8 mouse cellular contexts compared by ENCODE assay signal in the genomic region with DNA sequence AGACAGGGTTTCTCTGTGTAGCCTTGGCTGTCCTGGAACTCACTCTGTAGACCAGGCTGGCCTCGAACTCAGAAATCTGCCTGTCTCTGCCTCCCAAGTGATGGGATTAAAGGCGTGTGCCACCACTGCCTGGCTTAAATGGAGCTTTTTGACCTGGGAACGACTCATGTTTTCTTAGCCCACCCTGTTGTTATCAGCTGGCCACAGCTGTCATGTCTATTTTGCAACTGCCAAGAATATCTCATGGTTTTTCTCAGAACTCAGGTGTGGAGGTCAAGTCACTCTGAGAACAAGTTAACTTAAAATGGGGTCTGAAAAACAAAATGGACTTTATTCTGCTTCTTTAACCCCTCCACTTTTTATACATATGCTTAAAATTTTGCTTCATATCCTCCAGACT.
A peak's percentile ranks its signal among the peaks of the same experiment; 100 is the strongest.
DNase-seq lines count a peak whose midpoint lies in the region; ATAC-seq and TF ChIP-seq lines count a peak whose summit lies in the region.
"Not testable (repeated sequence)": the region's sequence is repeated elsewhere in the genome, so short reads cannot be mapped to it uniquely, and the experiment has no call there.

No protein-coding gene starts in this region.

- H3K36me3 ChIP-seq in G1E (replicated peaks); heart, embryonic 11.5 days (ENCODE audit: control insufficient read depth, insufficient read depth, low read length); lung, embryonic 14.5 days (ENCODE audit: insufficient read depth); myocyte (ENCODE audit: control insufficient read depth, insufficient read depth); stomach, postnatal 0 days (ENCODE audit: control insufficient read depth, insufficient read depth, low read length): not testable (repeated sequence)

- H3K4me3 ChIP-seq in G1E (ENCODE audit: low read depth, low read length) (peak overlapping the region; percentile 56; the same call in 1 of the 2 replicates), myocyte (peak overlapping the region; percentile 5)
- H3K4me3 ChIP-seq in heart, embryonic 11.5 days (ENCODE audit: low read depth, low read length); lung, embryonic 14.5 days (ENCODE audit: low read depth, low read length): not testable (repeated sequence)
- peak overlapping the region; percentile 3; the same call in 1 of the 2 replicates for H3K4me3 ChIP-seq in stomach, postnatal 0 days (ENCODE audit: low read depth, low read length)

- peak overlapping the region; percentile 54; the same call in 1 of the 2 replicates for H3K27ac ChIP-seq in heart, embryonic 11.5 days (ENCODE audit: low read depth, low read length)
- H3K27ac ChIP-seq in lung, embryonic 14.5 days (ENCODE audit: low read depth); stomach, postnatal 0 days (replicated peaks): not testable (repeated sequence)

- not testable (repeated sequence) for TF ChIP-seq CTCF in G1E (IDR thresholded peaks at IDR 0.05; ENCODE audit: low read depth, low read length); lung, embryonic 14.5 days (IDR thresholded peaks at IDR 0.05; ENCODE audit: low read depth); stomach, postnatal 0 days (IDR thresholded peaks at IDR 0.05; ENCODE audit: low read depth)

- ATAC-seq in G1E (ENCODE audit: extremely low read depth, insufficient number of reproducible peaks, low FRiP score, poor library complexity, severe bottlenecking): peak; percentile 72
- ATAC-seq in heart, embryonic 11.5 days (replicated peaks; ENCODE audit: insufficient number of reproducible peaks, low FRiP score, low TSS enrichment): peak; percentile 72
- peak; percentile 15 for ATAC-seq in inflammation-experienced regulatory T-cells, adult 6 months
- ATAC-seq in lung, embryonic 14.5 days (ENCODE audit: insufficient read depth); stomach, postnatal 0 days (ENCODE audit: low FRiP score, low TSS enrichment): not testable (repeated sequence)

- not testable (repeated sequence) for H3ac ChIP-seq in myocyte (ENCODE audit: control insufficient read depth, insufficient read length)

- 46% methylated on average over 3 of the region's 3 CpGs for WGBS in heart, embryonic 11.5 days (ENCODE audit: insufficient replicate concordance)
- 41% methylated on average over 3 of the region's 3 CpGs for WGBS in lung, embryonic 14.5 days
- WGBS in stomach, postnatal 0 days: 54% methylated on average over 3 of the region's 3 CpGs

- TF ChIP-seq EP300 in stomach, postnatal 0 days (optimal IDR thresholded peaks at IDR 0.05): not testable (repeated sequence)

- not testable (repeated sequence) for H3K9ac ChIP-seq in heart, embryonic 11.5 days (ENCODE audit: low read depth, low read length); lung, embryonic 14.5 days; stomach, postnatal 0 days (ENCODE audit: low read length)

- DNase-seq in G1E (ENCODE audit: low spot score) (peak; percentile 12), liver (peak; percentile 75)
- peak; percentile 89 for DNase-seq in c-Kit-positive CD71-positive TER-119-positive erythroid progenitor cells, embryonic 14.5 days (ENCODE audit: low spot score)
- DNase-seq in lung, embryonic 14.5 days; stomach, postnatal 0 days (ENCODE audit: low spot score): not testable (repeated sequence)

- peaks cover 38% of the 10 kb centered on the region for H3K4me1 ChIP-seq in G1E (ENCODE audit: insufficient read depth, low read depth, low read length)
- not testable (repeated sequence) for H3K4me1 ChIP-seq in heart, embryonic 11.5 days (ENCODE audit: control insufficient read depth, insufficient read depth, low read length); lung, embryonic 14.5 days (ENCODE audit: insufficient read depth); stomach, postnatal 0 days (replicated peaks; ENCODE audit: control insufficient read depth, insufficient read depth)

- H3K4me2 ChIP-seq in heart, embryonic 11.5 days; stomach, postnatal 0 days (replicated peaks; ENCODE audit: low read depth): not testable (repeated sequence)
- H3K4me2 ChIP-seq in lung, embryonic 14.5 days: peak overlapping the region; percentile 50
- H3K4me2 ChIP-seq in myocyte (ENCODE audit: low read depth): peak overlapping the region; percentile 71

- H3K9me3 ChIP-seq in G1E (replicated peaks); heart, embryonic 11.5 days (replicated peaks; ENCODE audit: control insufficient read depth, low read length); lung, embryonic 14.5 days (ENCODE audit: low read depth, low read length); stomach, postnatal 0 days (ENCODE audit: control insufficient read depth, low read length): not testable (repeated sequence)

- TF ChIP-seq POLR2A in myocyte (IDR thresholded peaks at IDR 0.05; ENCODE audit: insufficient read length, low read depth): not testable (repeated sequence)

- not testable (repeated sequence) for H3K79me2 ChIP-seq in myocyte (ENCODE audit: control insufficient read depth, insufficient read depth)

- not testable (repeated sequence) for H3K27me3 ChIP-seq in G1E (ENCODE audit: insufficient read depth, low read length); heart, embryonic 11.5 days (ENCODE audit: control insufficient read depth, insufficient read depth, low read length); lung, embryonic 14.5 days (ENCODE audit: insufficient read depth, low read length); myocyte (ENCODE audit: control insufficient read depth, insufficient read depth, insufficient read length); stomach, postnatal 0 days (ENCODE audit: control insufficient read depth, insufficient read depth, low read length)
